Mouse (Mus musculus) kidney, embryonic 15.5 days (tissue): ENCODE measurements around the gene Myl6b. TPM values are rescaled to one million over a fixed set of nuclear protein-coding genes. Genes with fewer than 3 reads are reported as not detected.

Experiments used
- ATAC-seq: fragments of 200-750 bp; cut with Nextera tagmentation; replicated peaks from 2 replicates; pipeline ENCODE4 v1.8.0; 2017; ENCODE audit warnings: moderate TSS enrichment; ENCODE audit not compliant: low FRiP score
- H3K27ac ChIP-seq: fragments of 300-500 bp; sonication (generic); 2 replicates; pipeline ENCODE4 v1.5.1; 2015; ENCODE audit warnings: mild to moderate bottlenecking, inconsistent platforms
- H3K27me3 ChIP-seq: fragments of 300-500 bp; sonication (generic); 2 replicates; pipeline ENCODE4 v1.6.1; 2015; ENCODE audit warnings: inconsistent platforms
- H3K36me3 ChIP-seq: fragments of 300-500 bp; sonication (generic); 2 replicates; pipeline ENCODE4 v1.6.1; 2015; ENCODE audit warnings: inconsistent platforms
- H3K4me1 ChIP-seq: fragments of 300-500 bp; sonication (generic); 2 replicates; pipeline ENCODE4 v1.6.1; 2015; ENCODE audit warnings: inconsistent platforms
- H3K4me2 ChIP-seq: fragments of 300-500 bp; sonication (generic); 2 replicates; pipeline ENCODE4 v1.6.1; 2015; ENCODE audit warnings: moderate library complexity, mild to moderate bottlenecking, inconsistent platforms
- H3K4me3 ChIP-seq: fragments of 300-500 bp; sonication (generic); replicated peaks from 2 replicates; pipeline ENCODE4 v1.5.1; 2015; ENCODE audit warnings: mild to moderate bottlenecking, inconsistent platforms
- H3K9ac ChIP-seq: fragments of 300-500 bp; sonication (generic); 2 replicates; pipeline ENCODE4 v1.6.1; 2015; ENCODE audit warnings: mild to moderate bottlenecking, inconsistent platforms
- H3K9me3 ChIP-seq: fragments of 300-500 bp; sonication (generic); replicated peaks from 2 replicates; pipeline ENCODE4 v1.6.1; 2016; ENCODE audit warnings: inconsistent platforms
- WGBS: fragments of 180-500 bp; shearing (Covaris S2); methylation state at CpG from one replicate; pipeline ENCODE4 v1.1.7; 2015; ENCODE audit warnings: mixed read lengths; 5-methylcytosine and 5-hydroxymethylcytosine counted together
- polyA plus RNA-seq: library from polyadenylated mRNA; unstranded; fragments of >200 nt; fragmentation: Nextera tagmentation; extraction: Ambion mirVana; gene quantifications from 2 replicates; pipeline ENCODE4 v1.2.1, GENCODE M21; 2015

Myl6b gene
- polyA plus RNA-seq, result 4.2 and 4.7 TPM in 2 replicates

GRCm38 (mm10) chr10:128498590-128498989 is at the start of gene Myl6b:
TSS of gene Myl6b (minus strand) at chr10:128498685.
- Histone ChIP-seq H3K27me3 (no peaks in the 10 kb centered on the region), H3K27ac (peak within 1 kb of the TSS; percentile 92), H3K4me3 (peak within 1 kb of the TSS; percentile 59), H3K9ac (peak within 1 kb of the TSS; percentile 32), H3K4me2 (peak within 1 kb of the TSS; percentile 82), H3K9me3 (no peaks in the 10 kb centered on the region), H3K4me1 (peaks cover 41% of the 10 kb centered on the region), H3K36me3 (no peaks in the 10 kb centered on the region)
- peak; percentile 91 for ATAC-seq
- under 1% methylated on average over 27 of the region's 27 CpGs for WGBS

- H3K9me3 ChIP-seq, result no peaks in the 10 kb centered on the region
- H3K27ac ChIP-seq, result peak within 1 kb of the TSS; percentile 95
- WGBS, result under 1% methylated on average over 42 of the region's 50 CpGs
- peak; percentile 92 for ATAC-seq
- H3K9ac ChIP-seq, result peak within 1 kb of the TSS; percentile 81
- H3K4me2 ChIP-seq, result peak within 1 kb of the TSS; percentile 84
- peaks cover 23% of the 10 kb centered on the region for H3K4me1 ChIP-seq
- peaks cover 35% of the 10 kb centered on the region for H3K36me3 ChIP-seq
- H3K4me3 ChIP-seq, result peak within 1 kb of the TSS; percentile 75
- H3K27me3 ChIP-seq, result no peaks in the 10 kb centered on the region
Measured at GRCm38 (mm10) chr10:128547361-128548032, 49.0 kb upstream of the Myl6b start, which contains the start of gene Zc3h10. TSS of gene Zc3h10 (minus strand) at chr10:128547774.

DNA sequence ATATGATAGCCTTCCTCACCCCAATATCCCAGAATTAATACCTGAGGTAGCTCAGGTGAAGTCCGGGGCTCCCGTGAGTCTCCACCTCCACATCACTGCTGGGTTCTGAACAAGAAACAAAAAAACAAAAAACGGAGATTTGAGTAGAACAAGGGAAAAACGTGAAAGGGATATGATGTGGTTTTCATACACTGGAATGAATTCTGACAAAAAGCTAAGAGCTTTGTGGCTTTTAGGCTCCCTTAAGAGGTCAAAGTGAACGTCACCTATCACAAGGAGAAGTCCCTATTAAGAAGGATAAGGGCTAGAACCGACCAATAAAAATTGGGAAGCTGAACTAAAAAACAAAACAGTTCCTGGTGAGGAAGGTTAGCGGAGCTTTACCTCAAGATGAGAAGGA is 48.3 kb upstream of the Myl6b start:
- ATAC-seq, result no peak
- WGBS, result 23% methylated on average over 7 of the region's 7 CpGs

DNA sequence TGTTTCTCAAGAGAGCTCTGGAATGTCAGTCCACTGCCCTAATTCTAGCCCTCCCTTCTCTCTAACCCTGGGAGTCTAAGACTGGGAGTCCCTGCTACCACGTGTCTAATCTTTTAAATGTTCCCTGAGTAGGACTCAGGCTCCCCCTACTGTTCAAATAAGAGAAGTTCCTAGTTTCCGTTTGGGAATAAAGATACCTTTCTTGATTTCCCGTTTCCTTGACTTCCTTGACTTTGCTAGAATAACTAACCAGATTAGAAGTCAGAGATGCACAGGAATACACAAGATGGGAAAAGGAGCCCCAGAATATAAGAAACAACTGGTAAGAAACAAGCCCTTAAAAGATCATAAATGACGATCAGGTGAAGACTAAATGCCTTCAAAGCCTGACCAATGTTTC is 47.9 kb upstream of the Myl6b start:
- peak overlapping the region; percentile 84 for H3K4me2 ChIP-seq
- ATAC-seq, result no peak
- WGBS, result 13% methylated on average over 4 of the region's 4 CpGs
- peak overlapping the region; percentile 70 for H3K9ac ChIP-seq
- H3K36me3 ChIP-seq, result peaks cover 43% of the 10 kb centered on the region
- peak overlapping the region; percentile 95 for H3K27ac ChIP-seq
- H3K9me3 ChIP-seq, result no peaks in the 10 kb centered on the region
- H3K27me3 ChIP-seq, result no peaks in the 10 kb centered on the region
- H3K4me3 ChIP-seq, result peak overlapping the region; percentile 75
- peaks cover 23% of the 10 kb centered on the region for H3K4me1 ChIP-seq

More for the DNA sequence above, 48.3 kb upstream of the Myl6b start:
- Histone ChIP-seq H3K9me3 (no peaks in the 10 kb centered on the region), H3K36me3 (peaks cover 41% of the 10 kb centered on the region), H3K4me1 (peaks cover 23% of the 10 kb centered on the region), H3K4me2 (peak overlapping the region; percentile 84), H3K9ac (peak overlapping the region; percentile 70), H3K27ac (peak overlapping the region; percentile 95), H3K27me3 (no peaks in the 10 kb centered on the region), H3K4me3 (peak overlapping the region; percentile 75)

- Histone ChIP-seq H3K4me3 (0 out of 2 replicates have a peak overlapping the region, but pooled peaks have one; percentile 75), H3K27me3 (no peaks in the 10 kb centered on the region), H3K27ac (no peak overlapping the region), H3K9ac (no peak overlapping the region), H3K4me2 (no peak overlapping the region), H3K4me1 (peaks cover 23% of the 10 kb centered on the region), H3K36me3 (peaks cover 44% of the 10 kb centered on the region), H3K9me3 (no peaks in the 10 kb centered on the region)
- no peak for ATAC-seq
- 71% methylated on average over 3 of the region's 3 CpGs for WGBS
Measured at GRCm38 (mm10) chr10:128545570-128545898, 47.0 kb upstream of the Myl6b start.

- Histone ChIP-seq H3K27me3 (no peaks in the 10 kb centered on the region), H3K4me1 (peaks cover 23% of the 10 kb centered on the region), H3K9ac (no peak overlapping the region), H3K36me3 (peaks cover 44% of the 10 kb centered on the region), H3K4me3 (no peak overlapping the region), H3K9me3 (no peaks in the 10 kb centered on the region), H3K27ac (no peak overlapping the region), H3K4me2 (no peak overlapping the region)
- no peak for ATAC-seq
- WGBS, result 94% methylated on average over 37 of the region's 37 CpGs
Measured at GRCm38 (mm10) chr10:128544674-128545569, 46.4 kb upstream of the Myl6b start.

DNA sequence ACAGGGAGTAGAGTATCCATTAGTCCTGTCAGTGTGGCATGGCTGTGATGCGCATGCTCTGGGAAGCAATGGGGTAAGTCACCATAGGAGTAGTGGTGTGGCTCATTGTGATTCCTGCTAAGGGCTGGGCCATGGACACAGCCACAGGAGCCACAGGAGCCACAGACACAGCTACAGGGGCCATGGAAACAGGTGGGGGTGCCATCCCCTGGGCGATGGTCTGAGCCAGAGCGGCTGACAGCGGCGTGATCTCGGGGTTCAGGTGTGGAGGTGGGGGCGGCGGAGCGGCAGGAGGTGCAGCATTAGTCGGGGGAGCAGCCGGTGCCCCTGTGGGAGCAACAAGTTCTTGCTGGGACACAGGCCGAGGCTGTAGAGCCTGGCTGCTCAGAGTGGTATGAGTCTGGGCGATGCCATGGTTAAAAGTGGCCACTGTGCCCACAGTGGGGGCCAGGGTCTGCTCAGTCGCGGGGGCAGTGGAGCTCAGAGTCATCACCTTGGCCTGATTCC is 45.7 kb upstream of the Myl6b start:
- H3K36me3 ChIP-seq, result peaks cover 44% of the 10 kb centered on the region
- H3K4me1 ChIP-seq, result peaks cover 20% of the 10 kb centered on the region
- ATAC-seq, result no peak
- H3K4me2 ChIP-seq, result no peak overlapping the region
- no peak overlapping the region for H3K9ac ChIP-seq
- H3K27me3 ChIP-seq, result no peaks in the 10 kb centered on the region
- H3K4me3 ChIP-seq, result no peak overlapping the region
- no peak overlapping the region for H3K27ac ChIP-seq
- 93% methylated on average over 15 of the region's 15 CpGs for WGBS
- H3K9me3 ChIP-seq, result no peaks in the 10 kb centered on the region

- WGBS, result 68% methylated on average over 2 of the region's 2 CpGs
- no peak for ATAC-seq
- Histone ChIP-seq H3K4me3 (no peak overlapping the region), H3K27ac (no peak overlapping the region), H3K27me3 (no peaks in the 10 kb centered on the region), H3K4me1 (peaks cover 20% of the 10 kb centered on the region), H3K9me3 (no peaks in the 10 kb centered on the region), H3K4me2 (no peak overlapping the region), H3K9ac (no peak overlapping the region), H3K36me3 (peaks cover 44% of the 10 kb centered on the region)
Measured at GRCm38 (mm10) chr10:128543100-128543499, 44.6 kb upstream of the Myl6b start.

DNA sequence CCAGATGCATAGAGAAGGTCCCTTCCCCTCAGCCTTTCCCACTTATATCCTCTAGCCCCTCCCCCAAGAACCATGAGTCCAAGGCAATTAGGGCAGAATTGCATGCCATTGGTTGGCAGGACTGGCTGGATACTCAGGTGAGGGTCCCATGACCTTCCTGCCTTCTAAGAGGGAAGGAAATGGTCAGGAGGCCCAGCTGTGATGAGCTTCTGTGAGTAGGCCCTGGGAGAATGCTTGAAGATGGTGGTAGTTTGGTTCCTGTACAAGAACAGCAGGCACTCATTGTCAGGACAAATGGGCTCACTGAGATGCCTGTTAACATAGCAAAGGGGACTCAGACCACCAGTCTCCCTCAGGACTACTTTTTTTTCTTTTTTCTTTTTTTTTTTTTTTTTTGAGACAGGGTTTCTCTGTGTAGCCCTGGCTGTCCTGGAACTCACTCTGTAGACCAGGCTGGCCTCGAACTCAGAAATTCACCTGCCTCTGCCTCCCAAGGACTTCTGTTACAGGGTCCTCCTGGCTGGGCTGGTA is 39.9 kb upstream of the Myl6b start:
- Histone ChIP-seq H3K4me2 (no peak overlapping the region), H3K4me1 (peaks cover 14% of the 10 kb centered on the region), H3K4me3 (no peak overlapping the region), H3K27ac (no peak overlapping the region), H3K9me3 (no peaks in the 10 kb centered on the region), H3K9ac (no peak overlapping the region), H3K27me3 (no peaks in the 10 kb centered on the region), H3K36me3 (peaks cover 18% of the 10 kb centered on the region)
- 88% methylated on average over 1 of the region's 1 CpGs for WGBS
- ATAC-seq, result no peak

- Histone ChIP-seq H3K27ac (peak overlapping the region; percentile 56), H3K4me2 (peak overlapping the region; percentile 47), H3K9me3 (no peaks in the 10 kb centered on the region), H3K4me3 (peak overlapping the region; percentile 23), H3K9ac (no peak overlapping the region), H3K27me3 (no peaks in the 10 kb centered on the region), H3K4me1 (peaks cover 11% of the 10 kb centered on the region), H3K36me3 (peaks cover 1% of the 10 kb centered on the region; the same call in 1 of the 2 replicates)
- 15% methylated on average over 18 of the region's 18 CpGs for WGBS
- ATAC-seq, result peak; percentile 93
Measured at GRCm38 (mm10) chr10:128536266-128536940, 37.9 kb upstream of the Myl6b start.

GRCm38 (mm10) chr10:128535624-128536265 is 37.3 kb upstream of the Myl6b start:
- peak overlapping the region; percentile 56; the same call in 1 of the 2 replicates for H3K27ac ChIP-seq
- WGBS, result 67% methylated on average over 4 of the region's 4 CpGs
- no peaks in the 10 kb centered on the region for H3K9me3 ChIP-seq
- H3K4me1 ChIP-seq, result peaks cover 11% of the 10 kb centered on the region
- peak overlapping the region; percentile 47 for H3K4me2 ChIP-seq
- H3K4me3 ChIP-seq, result peak overlapping the region; percentile 23
- H3K27me3 ChIP-seq, result no peaks in the 10 kb centered on the region
- 0 out of 2 replicates have a peak, but pooled peaks have one; percentile 13 for ATAC-seq
- no peak overlapping the region for H3K9ac ChIP-seq
- no peaks in the 10 kb centered on the region for H3K36me3 ChIP-seq
